Mouse (Mus musculus): ENCODE data around the gene Acaa1a.

Acaa1a gene
- long read RNA-seq, experiment 1, transcript Acaa1a-201 (12 exons, 1,762 nt), result major isoform, 145 of 156 reads
- long read RNA-seq, experiment 1, partial matches to known transcripts, result 3 of 156 reads
- long read RNA-seq, experiment 1, other reads (novel, unspliced or antisense), result 8 of 156 reads
- long read RNA-seq, experiment 2, transcript Acaa1a-201 (12 exons, 1,762 nt), result major isoform, 194 of 219 reads
- long read RNA-seq, experiment 2, partial matches to known transcripts, result 9 of 219 reads
- long read RNA-seq, experiment 2, other reads (novel, unspliced or antisense), result 16 of 219 reads

GRCm38 (mm10) chr9:119339558-119340211 is at the start of gene Acaa1a:
Gene Acaa1a, plus strand, starts transcription at chr9:119339676.
- intact Hi-C loops (cut with DNase I), result loop anchor here (2.0 kb wide), 1 partner anchor 17 kb away; the partner anchor contains the start of gene Oxsr1

DNA sequence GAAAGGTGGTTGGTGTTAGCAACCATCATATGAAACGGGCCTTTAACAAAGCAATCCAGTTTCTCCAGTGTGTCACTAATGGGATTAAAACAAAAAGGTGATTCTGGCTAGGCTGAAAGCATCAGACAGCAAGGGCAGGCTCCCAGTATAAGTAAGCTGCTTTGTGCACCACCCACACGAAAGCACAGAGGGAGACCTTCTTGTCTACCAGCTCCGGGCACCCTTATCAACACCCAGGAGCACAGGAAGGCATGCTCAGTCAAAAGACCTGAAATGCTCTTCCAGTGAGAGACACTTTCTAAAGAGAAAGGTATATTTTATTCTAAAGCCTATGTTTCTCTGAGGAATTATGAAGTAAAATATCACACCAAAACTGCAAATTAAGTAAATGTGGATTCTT is 48.7 kb upstream of the Acaa1a start:
- intact Hi-C loops (cut with DNase I), result no loop called here

DNA sequence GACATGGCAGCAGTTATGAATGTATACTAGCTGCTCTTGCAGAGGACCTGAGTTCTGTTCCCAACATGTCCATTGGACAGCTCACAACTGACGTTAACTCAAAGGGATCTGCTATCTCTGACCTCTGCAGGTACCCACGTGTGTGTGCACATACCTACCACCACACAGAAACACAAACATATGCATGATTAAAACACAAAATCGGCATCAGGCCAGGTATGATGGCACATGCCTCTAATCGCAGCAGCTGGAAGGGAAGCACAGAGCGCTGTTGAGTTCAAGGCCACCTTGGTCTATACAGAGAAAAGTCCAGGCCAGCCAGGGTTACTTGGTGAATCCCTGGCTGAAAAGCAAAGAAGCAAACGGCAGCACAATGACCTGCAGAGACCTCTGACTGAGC is 41.8 kb upstream of the Acaa1a start:
- intact Hi-C loops (cut with DNase I), result no loop called here

DNA sequence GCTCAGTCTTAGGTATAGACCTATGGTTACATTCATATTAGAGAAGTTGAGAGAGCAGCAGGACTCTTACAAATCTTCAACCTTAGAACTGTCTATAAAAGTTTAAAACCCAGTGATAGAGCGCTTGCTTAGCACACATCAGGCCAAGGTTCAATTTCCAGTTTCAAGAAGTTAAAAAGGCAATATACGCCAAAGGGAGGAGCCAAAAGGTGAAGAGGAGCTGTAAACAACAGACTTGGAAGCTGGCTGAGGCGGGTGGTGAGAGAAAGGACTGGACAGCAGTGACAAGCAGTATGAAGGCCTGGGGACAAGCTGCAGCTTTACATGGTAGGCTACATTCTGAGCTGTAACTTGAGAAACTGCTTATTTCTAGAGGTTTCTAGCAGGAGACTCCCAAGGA is 40.9 kb upstream of the Acaa1a start:
- intact Hi-C loops (cut with DNase I), result no loop called here

- intact Hi-C loops (cut with DNase I), result loop anchor here (10.0 kb wide), 1 partner anchor 49 kb away; the partner anchor contains the start of gene Xylb
These were observed 33.6 kb upstream of the Acaa1a start for GRCm38 (mm10) chr9:119305863-119306262.

- intact Hi-C loops (cut with DNase I), result loop anchor here (10.0 kb wide), 1 partner anchor 46 kb away; the partner anchor contains the start of gene Xylb
These were observed 30.4 kb upstream of the Acaa1a start for GRCm38 (mm10) chr9:119309067-119309466.

DNA sequence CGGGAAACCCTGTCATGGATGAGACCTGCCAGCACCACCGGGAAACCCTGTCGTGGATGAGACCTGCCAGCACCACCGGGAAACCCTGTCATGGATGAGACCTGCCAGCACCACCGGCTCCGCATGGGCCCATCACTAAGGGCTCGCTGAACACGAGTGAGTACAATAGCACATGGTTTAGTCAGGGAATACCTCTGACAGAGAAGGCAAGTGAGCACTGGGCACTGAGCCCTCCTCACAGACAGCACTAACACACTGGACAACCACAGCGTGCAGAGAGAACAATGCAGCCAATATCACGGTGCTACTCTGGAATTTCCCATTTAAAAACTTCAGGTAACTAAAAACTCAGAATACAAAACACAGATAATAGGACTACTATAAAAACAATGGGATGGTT is 26.4 kb upstream of the Acaa1a start:
- intact Hi-C loops (cut with DNase I), result no loop called here

GRCm38 (mm10) chr9:119318891-119319290 is 20.6 kb upstream of the Acaa1a start:
- intact Hi-C loops (cut with DNase I), result no loop called here

GRCm38 (mm10) chr9:119320446-119320845 is 19.0 kb upstream of the Acaa1a start:
- intact Hi-C loops (cut with DNase I), result no loop called here

DNA sequence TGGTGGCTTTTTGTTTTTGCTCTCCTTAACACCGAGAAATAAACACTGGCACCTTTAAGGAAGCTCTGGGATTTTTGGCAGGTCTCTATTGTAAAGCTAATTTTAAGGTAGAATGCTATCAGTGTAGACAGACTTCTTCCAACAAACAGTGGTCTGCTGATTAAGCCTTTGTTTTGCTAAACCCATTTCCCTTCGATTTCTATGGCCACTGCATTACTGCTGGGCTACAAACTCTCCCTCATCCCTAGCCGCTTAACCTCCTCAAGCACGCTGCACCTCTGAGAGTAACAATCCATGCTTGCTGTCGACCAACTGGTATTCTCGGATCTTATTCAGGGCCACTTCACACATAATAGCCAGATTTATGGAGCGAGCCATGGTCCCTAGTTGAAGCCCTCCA is 18.5 kb upstream of the Acaa1a start:
- intact Hi-C loops (cut with DNase I), result no loop called here

DNA sequence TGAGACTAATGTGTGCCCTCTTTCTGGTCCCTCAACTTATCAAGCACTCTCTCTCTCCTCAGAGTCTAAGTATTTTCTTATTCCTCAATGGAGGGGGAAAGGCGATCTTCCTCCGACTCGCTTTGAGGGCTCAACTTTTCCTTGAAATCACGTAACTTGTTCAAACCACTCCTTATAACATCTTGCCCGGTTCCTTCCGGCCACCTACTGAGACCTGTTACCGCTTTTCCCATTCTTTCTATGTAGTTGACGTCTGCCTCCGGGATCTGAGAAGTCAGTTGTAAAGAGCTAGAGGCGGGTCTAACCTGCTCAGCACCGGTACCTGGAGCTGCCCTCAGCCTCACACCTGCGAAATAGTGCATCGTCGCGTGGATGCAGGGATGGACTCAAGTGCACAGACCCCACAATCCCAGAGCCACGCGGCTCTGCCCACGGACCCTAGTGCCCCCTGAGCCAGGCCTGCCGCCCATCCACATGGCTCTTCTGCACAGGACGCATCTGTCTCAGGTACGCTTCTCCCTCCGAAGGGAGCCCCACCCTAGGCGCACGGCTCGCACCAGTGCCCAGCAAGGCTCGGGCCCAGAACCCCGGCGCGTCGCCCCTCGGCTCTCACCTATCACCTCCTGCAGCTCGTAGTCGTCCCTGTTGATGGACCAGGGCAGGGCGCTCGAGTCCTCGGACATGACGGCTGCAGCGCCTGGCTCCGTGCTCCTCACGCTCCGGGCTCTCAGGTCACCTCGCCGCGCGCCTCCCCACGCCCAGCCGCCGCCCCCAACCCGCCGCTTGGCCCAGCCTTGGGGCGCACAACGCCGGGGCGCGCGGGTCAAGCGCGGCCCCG is 17.9 kb upstream of the Acaa1a start:
- intact Hi-C loops (cut with DNase I), result loop anchor here (2.0 kb wide), 1 partner anchor 19 kb away; the partner anchor contains the start of gene Myd88

DNA sequence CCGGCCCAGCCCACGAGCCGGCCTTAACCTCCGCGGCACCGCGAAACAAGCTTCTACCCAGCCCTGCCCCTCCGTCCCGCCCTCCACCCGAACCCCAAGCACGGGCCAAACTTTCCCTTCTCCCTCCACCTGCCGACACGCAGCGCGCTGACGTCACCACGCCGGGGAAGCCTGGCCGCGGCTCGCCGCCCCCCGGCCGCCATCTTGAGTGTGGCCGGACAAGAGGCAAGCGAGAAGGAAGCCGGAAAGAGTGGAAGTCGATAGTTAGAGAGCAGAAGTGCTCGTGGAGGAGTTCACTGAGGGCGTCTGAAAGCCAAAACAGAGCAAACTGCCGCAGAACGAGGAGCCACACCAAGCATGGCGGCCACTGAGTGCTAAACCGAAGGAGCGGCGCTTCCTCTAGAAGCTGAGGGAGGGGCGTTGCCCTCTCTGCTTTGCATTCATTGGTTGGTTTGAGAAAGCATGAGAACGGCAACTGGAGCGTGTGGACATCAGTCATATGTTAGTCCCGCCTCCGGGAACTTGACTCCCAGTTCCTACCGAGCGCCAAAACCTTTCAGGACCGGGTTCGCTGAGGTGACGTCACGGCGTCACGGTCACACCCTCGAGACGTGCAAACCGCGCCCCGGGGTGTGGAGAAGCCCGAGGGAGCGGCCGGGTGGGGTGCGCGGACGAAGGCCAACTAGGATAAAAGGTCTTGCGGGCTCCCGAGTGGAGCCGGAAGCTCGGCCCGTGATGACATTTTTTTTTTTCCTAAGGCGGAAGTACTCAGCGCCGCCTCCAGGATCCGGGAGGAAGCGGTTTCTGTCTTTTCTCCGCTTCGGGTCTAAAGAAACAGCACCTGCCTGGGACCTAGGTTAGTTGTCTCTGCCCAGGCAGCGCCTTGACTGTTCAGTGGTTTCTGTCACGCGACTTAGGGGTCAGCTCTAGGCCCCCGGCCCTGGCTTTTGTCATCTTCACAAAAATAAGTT is 16.9 kb upstream of the Acaa1a start, which contains the start of gene Oxsr1:
Oxsr1 (minus strand) TSS at position 139 of the 971 bp plus-strand sequence.
- intact Hi-C loops (cut with DNase I), result loop anchor here (2.0 kb wide), 1 partner anchor 18 kb away; the partner anchor contains the start of gene Myd88

DNA sequence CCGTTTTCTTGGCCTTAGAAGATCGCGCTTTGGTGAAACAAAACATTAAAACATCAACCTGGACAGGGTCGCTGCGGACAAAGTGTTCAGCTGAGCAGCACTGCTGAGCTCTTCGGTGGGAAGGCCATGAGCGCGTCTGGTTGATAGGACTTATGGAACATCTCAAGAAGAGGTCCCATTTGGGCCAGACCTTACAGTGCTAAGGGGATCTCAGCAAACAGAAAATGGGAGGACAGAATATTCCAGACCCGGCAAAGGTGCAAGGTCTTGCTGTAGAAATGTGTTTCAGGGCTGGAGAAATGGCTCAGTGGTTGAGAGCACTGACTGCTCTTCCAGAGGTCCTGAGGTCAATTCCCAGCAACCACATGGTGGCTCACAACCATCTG is 16.2 kb upstream of the Acaa1a start:
- intact Hi-C loops (cut with DNase I), result loop anchor here (2.0 kb wide), 1 partner anchor 18 kb away; the partner anchor contains the start of gene Myd88

GRCm38 (mm10) chr9:119324130-119324529 is 15.3 kb upstream of the Acaa1a start:
- intact Hi-C loops (cut with DNase I), result no loop called here

DNA sequence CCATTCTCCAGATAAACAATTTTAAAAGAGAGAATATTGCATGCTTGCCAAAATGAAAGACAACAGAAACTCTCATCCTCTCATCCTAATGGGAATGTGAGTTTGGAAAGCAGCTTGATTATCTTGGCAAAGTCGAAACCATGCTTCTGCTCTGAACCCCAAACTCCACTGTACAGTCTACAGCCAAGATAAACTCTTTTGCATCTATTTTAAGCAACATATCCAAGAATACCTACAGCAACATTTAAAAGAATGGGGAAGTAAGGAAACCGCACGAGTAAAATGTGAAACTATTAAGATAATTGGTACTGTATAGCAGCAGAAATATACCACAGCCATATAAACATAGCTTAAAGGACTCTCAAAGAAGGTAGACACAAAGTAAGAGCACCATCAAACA is 11.0 kb upstream of the Acaa1a start:
- intact Hi-C loops (cut with DNase I), result no loop called here

DNA sequence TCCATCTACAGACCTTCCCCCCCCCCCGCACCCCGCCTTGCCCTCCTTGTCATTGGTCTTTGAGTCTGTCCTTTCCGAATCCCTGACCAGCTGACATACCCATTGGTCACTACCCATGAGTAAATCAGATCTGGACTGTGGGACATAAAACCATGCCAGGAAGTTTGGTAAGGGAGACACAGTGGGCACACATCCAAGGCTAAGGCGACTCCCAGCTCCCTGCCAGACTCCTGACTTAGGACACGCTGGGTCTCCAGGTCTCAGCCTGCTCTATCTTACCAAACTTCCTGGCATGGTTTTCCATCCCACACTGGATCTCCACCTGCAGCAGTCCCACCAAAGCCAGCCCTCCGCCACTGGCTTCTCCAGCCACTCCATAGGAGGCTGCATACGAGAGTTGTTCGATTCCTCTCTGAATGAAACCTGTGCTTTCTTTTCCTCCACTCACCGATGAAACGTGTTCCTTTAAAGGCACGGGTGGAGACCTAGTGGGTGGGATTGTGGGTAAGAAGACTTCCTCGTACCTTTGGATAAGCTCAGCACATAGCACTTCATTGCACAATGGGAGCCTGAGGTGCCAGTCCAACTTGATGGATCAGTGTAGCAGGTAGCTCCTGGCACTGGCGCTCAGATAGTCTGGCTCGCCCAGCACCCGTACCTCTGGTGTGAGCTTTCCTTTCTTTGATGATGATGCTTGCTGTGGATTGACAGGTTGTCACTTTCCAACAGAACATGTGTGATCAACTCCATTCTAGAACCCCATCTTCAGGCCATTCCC is 9.1 kb upstream of the Acaa1a start:
- intact Hi-C loops (cut with DNase I), result no loop called here

- intact Hi-C loops (cut with DNase I), result no loop called here
These were observed 5.2 kb upstream of the Acaa1a start for GRCm38 (mm10) chr9:119334324-119334723.

DNA sequence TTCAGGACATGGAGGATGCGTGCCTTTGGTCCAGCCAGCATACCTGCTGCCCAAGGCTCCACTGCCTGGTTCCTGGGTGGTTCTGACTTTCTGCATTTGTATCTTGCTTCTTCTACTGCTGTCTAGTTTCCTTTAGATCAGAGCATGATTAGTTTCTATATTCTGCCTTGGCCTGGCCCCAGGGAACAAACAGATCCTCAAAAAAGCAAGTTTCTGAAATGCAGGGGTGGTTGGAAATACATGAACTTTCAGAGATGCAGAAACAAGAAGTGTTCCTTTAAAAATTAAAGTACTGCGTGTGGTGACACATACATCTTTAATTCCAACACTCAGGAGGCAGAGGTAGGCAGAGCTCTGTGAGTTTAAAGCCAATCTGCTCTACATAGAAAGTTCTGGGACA is 4.6 kb upstream of the Acaa1a start:
- intact Hi-C loops (cut with DNase I), result no loop called here

- intact Hi-C loops (cut with DNase I), result no loop called here
These were observed 3.9 kb upstream of the Acaa1a start for GRCm38 (mm10) chr9:119335571-119335970.

GRCm38 (mm10) chr9:119337842-119338241 is 1.6 kb upstream of the Acaa1a start:
- intact Hi-C loops (cut with DNase I), result no loop called here

Data from adrenal gland (tissue).